Mouse (Mus musculus) olfactory bulb, adult 2 months (tissue): ENCODE data around the gene Sept10.

ENCODE experiments used
- CTCF ChIP-seq: fragments of 200-500 bp; IDR thresholded peaks from 2 replicates; pipeline ENCODE4 v1.5.1; 2012; ENCODE audit warnings: low read depth, mild to moderate bottlenecking, low read length, moderate library complexity; ENCODE audit not compliant: insufficient read depth
- POLR2A ChIP-seq: fragments of 200-500 bp; IDR thresholded peaks from 2 replicates; pipeline ENCODE4 v1.6.1; 2012; ENCODE audit warnings: mild to moderate bottlenecking, low read depth, low read length, moderate library complexity; ENCODE audit not compliant: insufficient read depth

DNA sequence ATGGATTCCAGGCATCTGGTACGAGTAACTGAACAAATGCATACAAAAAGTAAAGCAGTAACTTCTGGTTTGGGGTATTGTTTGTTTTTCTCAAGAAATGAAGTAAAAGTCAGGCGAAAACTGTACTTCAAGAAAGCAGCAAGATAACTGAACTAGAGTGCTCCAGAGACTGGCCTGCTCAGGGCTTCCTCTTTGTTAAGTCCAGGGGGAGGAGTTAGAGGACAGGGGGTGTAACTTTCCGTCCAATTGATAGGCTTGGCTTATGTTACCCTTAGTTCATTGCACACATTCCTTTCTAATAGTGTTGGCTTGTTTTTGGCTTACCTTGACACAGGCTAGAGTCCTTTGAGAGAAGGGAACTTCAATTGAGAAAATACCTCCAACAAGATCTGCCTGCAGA is 63.0 kb downstream of the Sept10 start:
- no peak for TF ChIP-seq CTCF
- no peak for TF ChIP-seq POLR2A
